Mouse (Mus musculus) heart, adult 2 months (tissue): ENCODE data around the gene Acad10. TPM values are rescaled to one million over a fixed set of nuclear protein-coding genes. Genes with fewer than 3 reads are reported as not detected.

Experiments
- DNase-seq, 2 experiments: peaks; one replicate each; pipeline ENCODE4 v3.0.0; 2021
- H3K27ac ChIP-seq: fragments of 200-600 bp; 2 replicates; pipeline ENCODE4 v1.8.1; 2022
- H3K27me3 ChIP-seq: fragments of 200-500 bp; 2 replicates; pipeline ENCODE4 v1.6.1; 2012; ENCODE audit warnings: mild to moderate bottlenecking, low read length, inconsistent platforms, mixed read lengths; ENCODE audit not compliant: control insufficient read depth, insufficient read depth
- H3K36me3 ChIP-seq: fragments of 200-500 bp; 2 replicates; pipeline ENCODE4 v1.6.1; 2012; ENCODE audit warnings: low read length, inconsistent platforms; ENCODE audit not compliant: control insufficient read depth, insufficient read depth
- H3K4me1 ChIP-seq: fragments of 200-500 bp; 2 replicates; pipeline ENCODE4 v1.6.1; 2011; ENCODE audit warnings: low read length; ENCODE audit not compliant: control insufficient read depth, insufficient read depth
- H3K4me3 ChIP-seq: fragments of 200-600 bp; 2 replicates; pipeline ENCODE4 v1.8.1; 2022
- H3K79me2 ChIP-seq: fragments of 200-500 bp; replicated peaks from 2 replicates; pipeline ENCODE4 v1.6.1; 2012; ENCODE audit warnings: mild to moderate bottlenecking, inconsistent platforms, low read length, moderate library complexity, mixed read lengths; ENCODE audit not compliant: control insufficient read depth, insufficient read depth
- H3K9ac ChIP-seq: fragments of 200-500 bp; 2 replicates; pipeline ENCODE4 v1.6.1; 2012; ENCODE audit warnings: low read depth, mild to moderate bottlenecking, control low read depth, inconsistent platforms, low read length, mixed read lengths
- CTCF ChIP-seq: fragments of 200-600 bp; IDR thresholded peaks from 2 replicates; pipeline ENCODE4 v1.8.1; 2022; ENCODE audit warnings: antibody characterized with exemption, mild to moderate bottlenecking, moderate library complexity
- EP300 ChIP-seq: fragments of 200-500 bp; IDR thresholded peaks from 2 replicates; pipeline ENCODE4 v1.6.1; 2011; ENCODE audit warnings: low read depth, low read length, control low read depth; ENCODE audit not compliant: insufficient read depth
- POLR2A ChIP-seq: fragments of 200-500 bp; IDR thresholded peaks from 2 replicates; pipeline ENCODE4 v1.6.1; 2011; ENCODE audit warnings: mild to moderate bottlenecking, low read depth, low read length, control low read depth; ENCODE audit not compliant: insufficient read depth
- WGBS: fragments of 180-500 bp; shearing (Covaris S2); methylation state at CpG from one replicate; pipeline ENCODE4 v1.1.7; 2018; 5-methylcytosine and 5-hydroxymethylcytosine counted together
- intact Hi-C: fragments of 180-260 bp; cut with DNase I; formaldehyde crosslinking; loops from one replicate; pipeline ENCODE4 v1.15.1; 2025
- polyA plus RNA-seq: library from polyadenylated mRNA; depleted of rRNA; stranded (reverse); fragments of >200 nt; gene quantifications from 2 replicates; pipeline ENCODE4 v1.2.3, GENCODE M21; 2012; rRNA removed
- total RNA-seq, 2 experiments: library from RNA; stranded (reverse); gene quantifications; 2 replicates each; pipeline ENCODE4 v1.2.3; 2021

Acad10 gene
- total and polyA plus RNA-seq, 3 experiments = 5.2 to 24.7 (median 24.1) TPM

DNA sequence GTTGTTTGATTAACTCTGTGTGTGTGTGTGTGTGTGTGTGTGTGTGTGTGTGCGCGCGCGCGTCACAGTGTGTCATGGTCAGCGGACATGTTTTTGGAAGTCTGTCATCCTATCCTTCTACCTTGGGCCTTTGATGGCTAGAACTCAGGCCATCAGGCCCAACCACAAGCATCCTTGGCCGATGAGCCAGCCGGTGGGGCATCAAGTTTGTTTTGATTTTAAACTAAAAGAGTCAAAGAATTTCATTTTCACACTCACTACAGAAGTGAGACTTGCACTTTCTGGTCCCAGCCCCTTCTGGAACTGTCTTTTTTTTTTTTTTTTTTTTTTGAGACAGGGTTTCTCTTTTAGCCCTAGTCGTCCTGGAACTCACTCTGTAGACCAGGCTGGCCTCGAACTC, 75.3 kb downstream of the Acad10 start:
- Histone ChIP-seq H3K27me3 (no peaks in the 10 kb centered on the region), H3K9ac (no peak overlapping the region), H3K36me3 (peaks cover 7% of the 10 kb centered on the region), H3K4me1 (peaks cover 23% of the 10 kb centered on the region), H3K27ac (no peak overlapping the region; the same call in none of the 2 replicates), H3K4me3 (no peak overlapping the region), H3K79me2 (peaks cover 3% of the 10 kb centered on the region; the same call in 1 of the 2 replicates)
- intact Hi-C loops = loop anchor here (2.0 kb wide), 1 partner anchor 16 kb away; no protein-coding TSS in a partner anchor
- DNase-seq = no peak
- TF ChIP-seq CTCF (no peak), POLR2A (no peak), EP300 (no peak)
- 95% methylated on average over 10 of the region's 10 CpGs for WGBS

DNA sequence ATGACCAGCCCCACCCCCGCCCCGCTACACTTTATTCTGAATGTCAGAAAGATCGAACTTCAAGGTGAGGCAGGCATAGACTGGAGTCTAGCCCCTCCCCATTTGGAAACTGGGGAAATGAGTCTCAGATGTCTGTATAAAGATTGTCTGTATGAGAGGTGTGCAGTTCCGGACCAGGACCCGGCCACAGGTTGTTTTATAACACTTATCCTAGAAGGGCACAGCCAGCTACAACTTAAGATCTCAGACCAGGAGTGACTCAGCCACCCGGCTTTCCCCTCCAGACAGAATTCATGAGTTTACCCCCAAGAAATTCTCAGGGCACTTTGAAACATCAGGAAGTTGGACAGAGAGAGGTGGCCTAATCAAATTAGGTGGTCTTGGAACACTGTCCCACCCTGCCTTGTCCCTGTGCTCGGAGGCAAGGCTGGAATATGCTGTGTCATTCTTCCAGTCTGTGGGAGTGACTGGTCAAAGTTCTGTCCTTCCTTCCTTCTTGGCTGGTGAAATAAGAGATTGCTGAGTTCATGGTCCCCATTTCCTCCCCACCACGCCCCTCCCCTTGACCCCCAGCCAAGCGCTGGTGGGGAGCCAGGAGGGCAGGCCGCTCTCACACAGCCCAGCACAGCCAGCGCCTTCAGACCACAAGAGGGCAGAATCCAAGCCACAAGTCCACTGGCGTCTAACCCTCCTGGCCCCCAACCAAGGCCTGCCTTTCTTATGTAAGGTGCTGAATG, 76.4 kb downstream of the Acad10 start:
- WGBS = 32% methylated on average over 12 of the region's 12 CpGs
- Histone ChIP-seq H3K79me2 (peaks cover 3% of the 10 kb centered on the region; the same call in 1 of the 2 replicates), H3K36me3 (peaks cover 7% of the 10 kb centered on the region), H3K4me3 (no peak overlapping the region), H3K27me3 (no peaks in the 10 kb centered on the region), H3K4me1 (peaks cover 23% of the 10 kb centered on the region), H3K9ac (no peak overlapping the region), H3K27ac (peak overlapping the region; percentile 91)
- intact Hi-C loops = loop anchor here (2.0 kb wide), 1 partner anchor 17 kb away; no protein-coding TSS in a partner anchor
- peak; percentile 97 for DNase-seq
- peak; percentile 94 for TF ChIP-seq EP300
- TF ChIP-seq CTCF = peak; percentile 87
- TF ChIP-seq POLR2A = no peak

DNA sequence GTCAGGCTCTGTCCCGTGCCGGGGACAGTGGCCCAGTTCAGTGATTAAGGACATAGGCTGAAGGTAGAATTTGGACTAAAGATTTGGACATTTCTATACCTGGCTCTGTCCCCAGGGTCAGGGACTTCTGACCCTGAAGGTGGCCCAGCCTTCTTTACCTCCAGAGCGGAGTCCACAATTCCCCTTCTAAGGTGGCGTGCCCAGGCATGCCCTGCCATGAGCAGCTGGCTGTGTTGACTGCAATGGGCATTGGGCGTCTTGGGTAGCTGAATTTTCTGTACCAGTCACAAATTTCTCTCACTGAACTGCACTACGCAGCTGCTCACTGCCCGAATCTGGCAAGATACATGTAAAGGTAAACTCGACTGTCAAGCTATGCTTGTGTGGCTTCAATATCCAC, 78.4 kb downstream of the Acad10 start:
- no peak overlapping the region for H3K4me3 ChIP-seq
- WGBS = 92% methylated on average over 8 of the region's 8 CpGs
- TF ChIP-seq EP300 (no peak), POLR2A (no peak), CTCF (no peak)
- no peaks in the 10 kb centered on the region for H3K27me3 ChIP-seq
- intact Hi-C loops = no loop called here
- no peak for DNase-seq
- peaks cover 20% of the 10 kb centered on the region for H3K4me1 ChIP-seq
- no peaks in the 10 kb centered on the region for H3K79me2 ChIP-seq
- H3K9ac ChIP-seq = no peak overlapping the region
- peaks cover 6% of the 10 kb centered on the region for H3K36me3 ChIP-seq
- no peak overlapping the region for H3K27ac ChIP-seq

DNA sequence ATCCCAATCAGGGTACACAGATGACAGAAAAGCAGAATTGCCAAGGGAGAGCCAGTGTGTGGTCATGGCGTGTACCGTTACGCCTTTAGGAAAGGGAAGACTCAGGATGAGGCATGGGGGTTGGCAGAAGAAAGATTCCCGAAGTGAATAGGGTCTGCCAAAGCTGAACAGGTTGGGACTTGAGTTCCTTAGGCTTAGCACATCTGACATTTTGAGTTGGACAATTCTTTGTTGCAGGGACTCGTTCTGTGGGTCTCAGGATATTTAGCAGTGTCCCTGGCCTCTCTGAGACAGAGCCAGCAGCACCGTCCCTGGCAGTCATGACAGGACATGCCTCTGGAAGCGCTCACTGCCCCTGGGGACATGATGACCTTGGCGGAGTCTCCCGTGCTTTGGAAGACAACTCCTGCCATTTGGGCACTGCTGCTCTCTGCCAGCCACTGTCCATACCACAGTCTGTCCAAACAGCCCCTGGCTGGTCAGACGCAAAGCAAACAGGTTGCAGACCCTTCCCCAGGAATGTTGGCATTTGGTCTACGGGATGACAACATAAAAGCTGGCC, 83.3 kb downstream of the Acad10 start:
- Histone ChIP-seq H3K79me2 (no peaks in the 10 kb centered on the region; the same call in 1 of the 2 replicates), H3K27ac (peak overlapping the region; percentile 65), H3K4me1 (peaks cover 4% of the 10 kb centered on the region), H3K27me3 (no peaks in the 10 kb centered on the region), H3K4me3 (no peak overlapping the region), H3K9ac (no peak overlapping the region), H3K36me3 (peaks cover 3% of the 10 kb centered on the region; the same call in 1 of the 2 replicates)
- TF ChIP-seq CTCF = no peak
- TF ChIP-seq POLR2A = no peak
- 0 out of 2 replicates have a peak, but pooled peaks have one; percentile 44 for TF ChIP-seq EP300
- WGBS = 49% methylated on average over 11 of the region's 11 CpGs
- peak; percentile 57 to 69 for DNase-seq
- intact Hi-C loops = no loop called here

DNA sequence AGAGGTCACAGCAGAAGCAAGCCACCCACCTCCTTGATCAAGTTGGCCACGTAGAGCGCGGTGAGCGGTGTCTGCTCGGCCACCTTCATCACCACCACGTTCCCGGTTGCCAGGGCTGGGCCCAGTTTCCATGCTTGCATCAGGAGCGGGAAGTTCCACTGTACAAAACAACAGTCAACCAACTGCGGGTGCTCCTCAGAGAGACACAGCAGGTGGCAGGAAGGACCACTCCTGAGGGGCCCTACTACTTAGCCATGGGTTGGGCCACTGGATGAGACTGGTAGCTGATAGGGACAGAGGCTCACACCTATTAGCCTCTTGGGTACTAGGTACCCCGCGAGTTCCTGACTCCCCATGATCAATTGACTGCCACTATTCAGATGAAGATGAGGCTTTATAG, 84.4 kb downstream of the Acad10 start:
- DNase-seq = no peak
- H3K27ac ChIP-seq = no peak overlapping the region
- intact Hi-C loops = no loop called here
- no peak overlapping the region for H3K9ac ChIP-seq
- peaks cover 4% of the 10 kb centered on the region for H3K4me1 ChIP-seq
- peaks cover 3% of the 10 kb centered on the region; the same call in 1 of the 2 replicates for H3K36me3 ChIP-seq
- no peaks in the 10 kb centered on the region for H3K27me3 ChIP-seq
- WGBS = 93% methylated on average over 11 of the region's 11 CpGs
- no peaks in the 10 kb centered on the region; the same call in 1 of the 2 replicates for H3K79me2 ChIP-seq
- TF ChIP-seq CTCF (no peak), POLR2A (no peak), EP300 (no peak)
- no peak overlapping the region for H3K4me3 ChIP-seq

DNA sequence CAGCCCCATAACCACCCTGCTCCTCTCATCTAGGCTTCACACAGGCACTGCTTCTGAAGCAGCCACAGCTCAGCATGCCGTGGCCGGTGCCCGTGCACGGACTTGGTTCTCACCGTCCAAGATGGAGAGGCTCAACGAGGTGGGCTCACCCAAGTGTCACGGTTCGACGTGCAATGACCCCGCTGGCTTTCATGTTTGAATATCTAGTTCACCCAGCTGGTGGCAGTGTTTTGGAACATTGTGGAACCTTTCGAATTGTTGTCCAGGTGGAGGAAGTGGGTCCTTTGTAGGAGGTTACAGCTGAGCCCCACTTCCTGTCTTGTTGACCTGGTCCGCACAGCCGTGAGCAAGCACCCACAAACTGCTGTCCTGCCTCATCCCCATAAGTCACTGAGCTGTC, 86.2 kb downstream of the Acad10 start:
- Histone ChIP-seq H3K9ac (no peak overlapping the region), H3K27ac (no peak overlapping the region), H3K36me3 (peaks cover 3% of the 10 kb centered on the region; the same call in 1 of the 2 replicates), H3K79me2 (no peaks in the 10 kb centered on the region; the same call in 1 of the 2 replicates), H3K4me1 (peaks cover 4% of the 10 kb centered on the region), H3K4me3 (no peak overlapping the region), H3K27me3 (no peaks in the 10 kb centered on the region)
- intact Hi-C loops = no loop called here
- TF ChIP-seq EP300 (no peak), POLR2A (no peak), CTCF (no peak)
- WGBS = 86% methylated on average over 13 of the region's 13 CpGs
- no peak for DNase-seq

Other genes starting within 250 kb of the Acad10 start
- gene Tmem116, start 208.6 kb downstream of the Acad10 start, total RNA-seq = 10 to 100 TPM in 1 of 2 experiments, 1 to 10 TPM in 1; 10.0 to 12.6 TPM
- 16.2 and 27.9 TPM in 2 replicates for gene Tmem116, start 208.6 kb downstream of the Acad10 start, polyA plus RNA-seq
- gene Erp29, start 208.0 kb downstream of the Acad10 start, total RNA-seq = 10 to 100 TPM; 67.6 to 73.3 TPM
- gene Erp29, start 208.0 kb downstream of the Acad10 start, polyA plus RNA-seq = 29.4 and 43.4 TPM in 2 replicates
- gene Adam1b, start 157.1 kb downstream of the Acad10 start, total RNA-seq = not detected
- 0.04 TPM in 1 of 2 replicates, not detected in the other for gene Adam1b, start 157.1 kb downstream of the Acad10 start, polyA plus RNA-seq
- gene Adam1a, start 115.0 kb downstream of the Acad10 start, total RNA-seq = 1 to 10 TPM; 1.0 to 2.5 TPM
- gene Adam1a, start 115.0 kb downstream of the Acad10 start, polyA plus RNA-seq = 3.4 and 3.9 TPM in 2 replicates
- gene Gm42878, start 115.0 kb downstream of the Acad10 start, total RNA-seq = under 1 TPM in 1 of 2 experiments, not detected in 1; 0.63 TPM
- gene Gm42878, start 115.0 kb downstream of the Acad10 start, polyA plus RNA-seq = 0.16 and 0.79 TPM in 2 replicates
- 10 to 100 TPM; 79.8 to 84.2 TPM for gene Mapkapk5, start 114.6 kb downstream of the Acad10 start, total RNA-seq
- gene Mapkapk5, start 114.6 kb downstream of the Acad10 start, polyA plus RNA-seq = 33.0 and 67.7 TPM in 2 replicates
- 100 to 1,000 TPM; 339 to 371 TPM for gene Aldh2, start 66.7 kb downstream of the Acad10 start, total RNA-seq
- gene Aldh2, start 66.7 kb downstream of the Acad10 start, polyA plus RNA-seq = 433 and 501 TPM in 2 replicates
- 10 to 100 TPM; 68.2 to 80.2 TPM for gene Acad12, start 41.6 kb downstream of the Acad10 start, total RNA-seq
- gene Acad12, start 41.6 kb downstream of the Acad10 start, polyA plus RNA-seq = 85.7 and 125 TPM in 2 replicates
- gene Brap, start within 50 bp of the Acad10 start, total RNA-seq = 10 to 100 TPM; 27.8 to 29.8 TPM
- gene Brap, start within 50 bp of the Acad10 start, polyA plus RNA-seq = 16.6 and 23.1 TPM in 2 replicates
- 100 to 1,000 TPM; 155 to 161 TPM for gene Atxn2, start 50.8 kb upstream of the Acad10 start, total RNA-seq
- 133 and 139 TPM in 2 replicates for gene Atxn2, start 50.8 kb upstream of the Acad10 start, polyA plus RNA-seq
- 10 to 100 TPM; 21.6 to 22.5 TPM for gene Sh2b3, start 177.1 kb upstream of the Acad10 start, total RNA-seq
- gene Sh2b3, start 177.1 kb upstream of the Acad10 start, polyA plus RNA-seq = 19.3 and 20.1 TPM in 2 replicates
- gene Pheta1, start 188.5 kb upstream of the Acad10 start, total RNA-seq = 1 to 10 TPM; 9.3 TPM
- 12.5 and 12.7 TPM in 2 replicates for gene Pheta1, start 188.5 kb upstream of the Acad10 start, polyA plus RNA-seq